Mouse (Mus musculus) erythroblast, embryonic 14.5 days (primary cell): Measurements from ENCODE around the gene Pnma1.

Experiments
- GATA1 ChIP-seq: IDR thresholded peaks from 2 replicates; pipeline ENCODE4 v1.6.1; 2012; ENCODE audit warnings: low read length, inconsistent platforms, mixed read lengths
- TAL1 ChIP-seq: IDR thresholded peaks from 3 replicates; pipeline ENCODE4 v1.6.1; 2012; ENCODE audit warnings: low read length, inconsistent platforms, mixed read lengths

DNA sequence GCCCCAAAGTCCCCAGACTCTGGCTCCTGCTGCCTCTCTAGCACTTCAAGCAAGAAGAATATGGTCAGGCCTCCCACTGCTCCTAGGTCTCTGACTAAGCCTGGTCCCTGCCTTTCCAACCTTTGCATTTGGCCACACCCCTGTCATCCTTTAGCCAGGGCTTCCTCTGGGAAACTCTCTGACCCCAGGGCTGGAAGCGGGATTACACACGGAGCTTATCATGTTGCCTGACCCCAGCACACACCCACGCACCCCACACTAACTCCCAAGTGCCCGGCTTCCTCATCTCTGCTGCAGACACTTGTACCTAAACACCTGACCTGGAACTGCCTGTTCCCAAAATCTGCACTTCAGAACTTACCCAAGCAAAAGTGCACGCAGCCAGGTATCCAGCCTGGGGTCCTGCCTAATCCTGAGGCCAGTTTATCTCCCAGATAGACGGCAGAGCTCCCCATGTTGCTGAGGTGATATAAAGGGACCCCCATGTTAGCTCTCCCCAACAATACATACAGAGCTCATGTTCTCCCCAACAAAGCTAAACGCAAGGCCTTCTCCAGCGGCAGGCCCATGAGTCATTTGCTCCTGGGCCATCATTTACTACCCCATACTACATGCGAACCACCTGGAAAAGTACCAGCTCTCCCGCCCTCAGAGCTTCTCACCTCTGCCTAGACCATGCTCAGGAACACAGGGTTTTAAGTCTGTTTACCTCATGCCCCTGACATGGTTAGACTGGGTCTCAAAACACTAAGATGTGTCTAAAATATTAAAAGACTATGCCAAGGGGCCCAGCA, 30.6 kb upstream of the Pnma1 start:
- TF ChIP-seq TAL1: no peak
- no peak for TF ChIP-seq GATA1
